ENCODE assay signal across 23 mouse cellular contexts in genomic region chr11:118921852-118922251, GRCm38 (mm10). TPM values are rescaled to one million over a fixed set of nuclear protein-coding genes. Genes with fewer than 3 reads are reported as not detected.
"Had no signal": no experiment of that assay in that cellular context is flagged by ENCODE, and none has a peak within 500 bp of the region (broad histone marks: within the 10 kb centered on the region; RNA-seq: fewer than 3 reads in every experiment).

No protein-coding gene starts in this region.

- ATAC-seq: hindbrain, embryonic 16.5 days; hindbrain, postnatal 0 days; inflammation-experienced regulatory T-cells, adult 6 months; intestine, embryonic 15.5 days; intestine, embryonic 16.5 days; intestine, postnatal 0 days had no signal

- DNase-seq: heart, postnatal 10 days; heart, postnatal 14 days; heart, postnatal 36 days; heart, postnatal 4 days; kidney, adult 11 months; kidney, adult 18-20 months; kidney, adult 2 months; kidney, adult 8-10 months; kidney, adult 9 months; kidney, postnatal 10 days; kidney, postnatal 14 days; kidney, postnatal 25 days; kidney, postnatal 36 days; kidney, postnatal 4 days; layer of hippocampus, adult 9-11 months; layer of hippocampus, postnatal 36 days had no signal

RNA-seq across cellular contexts. Expression of gene Rbfox3, which starts 10.5 kb away (rescaled TPM):
- total RNA-seq: hematopoietic stem cell, adult 5-6 weeks had no signal
